Mouse (Mus musculus): Measurements from ENCODE around the gene Cd82. TPM values are rescaled to one million over a fixed set of nuclear protein-coding genes. Genes with fewer than 3 reads are reported as not detected.

The Cd82 gene
- polyA plus RNA-seq, 1 experiment from 2014 or later = 17.4 TPM

DNA sequence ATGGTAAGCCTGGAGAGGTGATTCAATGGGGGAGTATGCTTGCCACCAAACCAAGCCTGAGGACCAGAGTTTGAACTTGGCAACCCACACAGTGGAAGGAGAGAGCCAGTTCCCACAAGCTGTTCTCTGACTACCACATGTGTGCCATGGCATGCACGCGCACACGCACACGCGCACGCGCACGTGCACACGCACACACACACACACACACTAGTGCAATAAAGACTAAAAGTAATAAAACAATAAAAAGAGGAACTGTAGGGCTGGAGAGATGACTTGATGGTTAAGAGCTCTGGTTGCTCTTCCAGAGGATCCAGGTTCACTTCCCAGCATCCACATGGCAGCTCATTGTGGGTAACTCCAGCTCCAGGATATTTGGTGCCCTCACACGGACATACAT lies 90.1 kb downstream of the Cd82 start:
- WGBS = 92% methylated on average over 10 of the region's 10 CpGs
- H3K9ac ChIP-seq (ENCODE audit: low read depth, low read length) = no peak overlapping the region
- H3K4me1 ChIP-seq (ENCODE audit: control insufficient read depth, insufficient read depth, low read length) = 0 out of 2 replicates have a peak, but pooled peaks cover 3% of the 10 kb centered on the region
- no peaks in the 10 kb centered on the region for H3K27me3 ChIP-seq (ENCODE audit: control insufficient read depth, insufficient read depth, low read length)
- no peak overlapping the region for H3K4me2 ChIP-seq (replicated peaks; ENCODE audit: low read depth, low read length)
- ATAC-seq (ENCODE audit: low FRiP score, low TSS enrichment) = no peak
- no peaks in the 10 kb centered on the region for H3K36me3 ChIP-seq (ENCODE audit: control insufficient read depth, insufficient read depth, low read length)
- no peak overlapping the region for H3K27ac ChIP-seq (ENCODE audit: low read depth, low read length)
- H3K4me3 ChIP-seq (ENCODE audit: low read length) = no peak overlapping the region
- no peaks in the 10 kb centered on the region for H3K9me3 ChIP-seq (ENCODE audit: control insufficient read depth, low read length)

DNA sequence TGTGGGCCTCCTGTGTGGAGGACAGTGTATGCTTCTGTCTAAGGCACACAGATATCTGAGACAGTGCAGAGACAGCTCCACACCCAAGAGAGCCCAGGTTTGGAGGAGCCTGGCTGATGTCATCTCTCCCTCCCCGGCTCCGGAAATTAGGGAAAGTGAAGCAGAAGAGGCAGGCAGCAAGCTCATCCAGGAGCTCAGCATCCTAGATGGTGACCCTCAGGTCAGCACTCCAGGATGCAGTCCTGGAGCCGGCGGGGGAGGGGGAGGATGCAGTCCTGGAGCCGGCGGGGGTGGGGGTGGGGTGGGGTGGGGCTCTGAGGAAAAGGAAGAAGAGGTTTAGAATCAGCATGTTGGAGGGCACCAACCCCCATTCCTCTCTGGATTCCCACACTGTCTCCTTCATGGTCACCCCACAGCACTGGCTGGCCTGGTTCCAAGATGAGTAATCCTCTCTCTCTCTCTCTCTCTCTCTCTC lies 90.8 kb downstream of the Cd82 start:
- ATAC-seq (ENCODE audit: low FRiP score, low TSS enrichment) = peak; percentile 20; the same call in 1 of the 2 replicates

More for the DNA sequence above, 90.8 kb downstream of the Cd82 start:
- WGBS = 17% methylated on average over 2 of the region's 6 CpGs
- H3K9me3 ChIP-seq (ENCODE audit: control insufficient read depth, low read length) = no peaks in the 10 kb centered on the region
- no peaks in the 10 kb centered on the region for H3K36me3 ChIP-seq (ENCODE audit: control insufficient read depth, insufficient read depth, low read length)
- no peak overlapping the region for H3K27ac ChIP-seq (ENCODE audit: low read depth, low read length)
- no peaks in the 10 kb centered on the region for H3K27me3 ChIP-seq (ENCODE audit: control insufficient read depth, insufficient read depth, low read length)
- 0 out of 2 replicates have a peak, but pooled peaks cover 3% of the 10 kb centered on the region for H3K4me1 ChIP-seq (ENCODE audit: control insufficient read depth, insufficient read depth, low read length)
- H3K4me3 ChIP-seq (ENCODE audit: low read length) = no peak overlapping the region
- no peak overlapping the region for H3K4me2 ChIP-seq (replicated peaks; ENCODE audit: low read depth, low read length)
- no peak overlapping the region for H3K9ac ChIP-seq (ENCODE audit: low read depth, low read length)

Small RNA genes within 50 kb of the gene (microRNA-seq; reads per million reads assigned to microRNA genes)
- gene Mir7001 = not detected

Other genes starting within 250 kb of the Cd82 start
- 40.8 and 49.2 TPM in 2 replicates for gene Tspan18, start 128.6 kb downstream of the Cd82 start, polyA plus RNA-seq (2014; fragmentation: Nextera tagmentation; extraction: Ambion mirVana)
- not detected in 2 replicates for gene Gm10803, start 97.4 kb upstream of the Cd82 start, polyA plus RNA-seq (2014; fragmentation: Nextera tagmentation; extraction: Ambion mirVana)
- gene Alx4, start 179.2 kb upstream of the Cd82 start, polyA plus RNA-seq (2014; fragmentation: Nextera tagmentation; extraction: Ambion mirVana) = 0.22 and 0.34 TPM in 2 replicates